Comparison of ENCODE assay signal across 8 mouse cellular contexts in the genomic region with DNA sequence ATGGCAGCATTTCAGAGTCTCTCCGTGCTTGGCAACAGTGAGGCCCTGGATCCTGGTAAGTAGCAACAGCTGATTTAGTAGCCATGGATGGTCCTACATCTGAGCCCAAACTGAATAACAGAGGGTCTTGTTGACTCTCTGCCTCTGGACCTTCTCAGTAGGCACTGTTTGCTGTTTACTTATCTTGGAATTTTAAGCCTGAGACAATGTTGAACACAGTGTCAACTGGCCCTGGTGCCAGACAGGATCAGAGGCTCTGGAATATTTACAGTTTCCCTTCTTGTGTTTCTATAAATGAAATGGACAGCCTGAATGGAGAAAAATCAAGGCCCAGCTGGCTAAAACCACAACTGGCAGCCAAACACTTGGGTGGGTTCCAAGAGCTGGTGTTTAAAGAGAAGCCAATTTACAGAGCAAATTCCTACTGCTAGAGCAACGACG. TPM values are rescaled to one million over a fixed set of nuclear protein-coding genes. Genes with fewer than 3 reads are reported as not detected.
DNase-seq lines count a peak whose midpoint lies in the region; ATAC-seq and TF ChIP-seq lines count a peak whose summit lies in the region.
"Had no signal": no experiment of that assay in that cellular context is flagged by ENCODE, and none has a peak within 500 bp of the region (broad histone marks: within the 10 kb centered on the region; RNA-seq: fewer than 3 reads in every experiment).

No protein-coding gene starts in this region.

- no peak for ATAC-seq in heart, postnatal 0 days (ENCODE audit: insufficient read depth, low read depth)
- ATAC-seq in midbrain, embryonic 13.5 days = peak; percentile 34; the same call in 1 of the 2 replicates
- ATAC-seq: liver, embryonic 12.5 days had no signal

- H3K36me3 ChIP-seq in heart, postnatal 0 days (replicated peaks; ENCODE audit: control insufficient read depth, insufficient read depth, low read length) = no peaks in the 10 kb centered on the region
- H3K36me3 ChIP-seq in midbrain, embryonic 13.5 days = no peaks in the 10 kb centered on the region
- H3K36me3 ChIP-seq: liver, embryonic 12.5 days had no signal

- H3K27me3 ChIP-seq in heart, postnatal 0 days (ENCODE audit: control insufficient read depth, insufficient read depth, low read length) = peaks cover 17% of the 10 kb centered on the region
- H3K27me3 ChIP-seq in midbrain, embryonic 13.5 days = peaks cover 14% of the 10 kb centered on the region

- no peak for DNase-seq in heart, postnatal 0 days (ENCODE audit: low spot score)
- DNase-seq in heart, adult 8-10 months (ENCODE audit: low spot score) = no peak
- DNase-seq in NIH3T3 (ENCODE audit: low read depth) = peak; percentile 11
- DNase-seq in brain, embryonic 18.5 days (ENCODE audit: low read depth, low spot score) = peak; percentile 45
- no peak for DNase-seq in spleen, adult 18-20 months
- no peak for DNase-seq in urinary bladder, adult 2 months (ENCODE audit: low spot score)

- no peak for TF ChIP-seq CTCF in heart, postnatal 0 days (IDR thresholded peaks at IDR 0.05; ENCODE audit: low read depth)

- H3K4me1 ChIP-seq in heart, postnatal 0 days (ENCODE audit: control insufficient read depth, insufficient read depth) = peaks cover 9% of the 10 kb centered on the region
- H3K4me1 ChIP-seq in midbrain, embryonic 13.5 days (replicated peaks) = peaks cover 16% of the 10 kb centered on the region
- H3K4me1 ChIP-seq: liver, embryonic 12.5 days had no signal

- peak overlapping the region; percentile 22 for H3K27ac ChIP-seq in heart, postnatal 0 days (ENCODE audit: low read depth)
- no peak overlapping the region for H3K27ac ChIP-seq in midbrain, embryonic 13.5 days
- H3K27ac ChIP-seq: liver, embryonic 12.5 days had no signal

- no peak for TF ChIP-seq EP300 in heart, postnatal 0 days (IDR thresholded peaks at IDR 0.05; ENCODE audit: low read depth)

- H3K9ac ChIP-seq in heart, postnatal 0 days (replicated peaks; ENCODE audit: low read depth, low read length) = no peak overlapping the region
- H3K9ac ChIP-seq in midbrain, embryonic 13.5 days (replicated peaks) = no peak overlapping the region
- H3K9ac ChIP-seq: liver, embryonic 12.5 days had no signal

- H3K4me2 ChIP-seq in heart, postnatal 0 days (ENCODE audit: low read depth, low read length) = no peak overlapping the region
- H3K4me2 ChIP-seq in midbrain, embryonic 13.5 days (replicated peaks) = no peak overlapping the region
- H3K4me2 ChIP-seq: liver, embryonic 12.5 days had no signal

- H3K9me3 ChIP-seq in heart, postnatal 0 days (replicated peaks; ENCODE audit: control insufficient read depth, low read length) = no peaks in the 10 kb centered on the region
- H3K9me3 ChIP-seq in midbrain, embryonic 13.5 days = no peaks in the 10 kb centered on the region
- H3K9me3 ChIP-seq: liver, embryonic 12.5 days had no signal

- H3K4me3 ChIP-seq in heart, postnatal 0 days (ENCODE audit: low read depth, low read length) = no peak overlapping the region
- H3K4me3 ChIP-seq in midbrain, embryonic 13.5 days (replicated peaks) = no peak overlapping the region
- H3K4me3 ChIP-seq: liver, embryonic 12.5 days had no signal

- WGBS in heart, postnatal 0 days = 21% methylated on average over 3 of the region's 3 CpGs
- WGBS in midbrain, embryonic 13.5 days = 60% methylated on average over 3 of the region's 3 CpGs

RNA-seq across cellular contexts. Expression of a gene that starts 3.7 kb away (rescaled TPM):
- total RNA-seq in heart, postnatal 0 days (2014; rRNA removed; ENCODE audit: low replicate concordance) = 0.27 TPM in 2 replicates
- 0.29 and 0.44 TPM in 2 replicates for polyA plus RNA-seq in heart, postnatal 0 days (2015; fragmentation: Nextera tagmentation; extraction: Ambion mirVana)
- total RNA-seq in heart, adult 8-10 months (2022) = under 1 TPM in 1 of 4 experiments, not detected in 3; 0.09 TPM
- polyA plus RNA-seq in midbrain, embryonic 13.5 days (2015; fragmentation: Nextera tagmentation; extraction: Ambion mirVana) = 1.4 and 2.5 TPM in 2 replicates
- 0.37 and 0.46 TPM in 2 replicates for polyA plus RNA-seq in urinary bladder, adult 2 months (2012; rRNA removed)

Comparison
In these comparisons a context has a peak if more than half of its experiments do, and no peak if none do; other contexts are left out.
1. DNase-seq: peak in NIH3T3 (single experiment) and brain, embryonic 18.5 days (single experiment); none in heart, postnatal 0 days (single experiment), heart, adult 8-10 months (single experiment), spleen, adult 18-20 months (0 of 2) and urinary bladder, adult 2 months (single experiment).